Mouse (Mus musculus): Measurements from ENCODE around the gene Prr7.

Gene Prr7

GRCm38 (mm10) chr13:55449205-55449604 is 14.9 kb upstream of the Prr7 start:
- no peak for DNase-seq

- DNase-seq = no peak
These were observed 14.2 kb upstream of the Prr7 start for GRCm38 (mm10) chr13:55449679-55450441.

GRCm38 (mm10) chr13:55450511-55450980 is 13.5 kb upstream of the Prr7 start:
- DNase-seq = no peak

- DNase-seq = no peak
These were observed 12.8 kb upstream of the Prr7 start for GRCm38 (mm10) chr13:55451296-55451695.

GRCm38 (mm10) chr13:55451785-55452549 is 12.1 kb upstream of the Prr7 start:
- no peak for DNase-seq

GRCm38 (mm10) chr13:55462965-55463364 is 1.1 kb upstream of the Prr7 start:
- no peak for DNase-seq

GRCm38 (mm10) chr13:55463399-55464026 is 554 bp upstream of the Prr7 start:
- DNase-seq = no peak

- DNase-seq = no peak
These were observed 1.1 kb downstream of the Prr7 start for GRCm38 (mm10) chr13:55465184-55465583.

GRCm38 (mm10) chr13:55465830-55466440 is 1.9 kb downstream of the Prr7 start:
- no peak for DNase-seq

GRCm38 (mm10) chr13:55468851-55469560 is 4.9 kb downstream of the Prr7 start:
- no peak for DNase-seq

- no peak for DNase-seq
These were observed 6.3 kb downstream of the Prr7 start for GRCm38 (mm10) chr13:55470372-55470771.

- peak; percentile 66 to 80 for DNase-seq
These were observed 7.2 kb downstream of the Prr7 start for GRCm38 (mm10) chr13:55471156-55471818.

GRCm38 (mm10) chr13:55471819-55472131 is 7.7 kb downstream of the Prr7 start:
- no peak for DNase-seq

GRCm38 (mm10) chr13:55472132-55473022 is 8.3 kb downstream of the Prr7 start:
- no peak for DNase-seq

GRCm38 (mm10) chr13:55473076-55473831 is 9.2 kb downstream of the Prr7 start:
- no peak for DNase-seq

- no peak for DNase-seq
These were observed 9.9 kb downstream of the Prr7 start for GRCm38 (mm10) chr13:55473961-55474360.

- DNase-seq = no peak
These were observed 10.6 kb downstream of the Prr7 start for GRCm38 (mm10) chr13:55474621-55475069.

GRCm38 (mm10) chr13:55475750-55476149 is 11.7 kb downstream of the Prr7 start:
- DNase-seq = no peak

- no peak for DNase-seq
These were observed 12.2 kb downstream of the Prr7 start for GRCm38 (mm10) chr13:55476256-55476655.

- no peak for DNase-seq
These were observed 13.4 kb downstream of the Prr7 start for GRCm38 (mm10) chr13:55477492-55477891.
